Mouse (Mus musculus): ENCODE data around the gene Plcd3.

- TF ChIP-seq CTCF (IDR thresholded peaks at IDR 0.05; ENCODE audit: control insufficient read depth, insufficient read depth, insufficient read length) (no peak), USF1 (IDR thresholded peaks at IDR 0.05; ENCODE audit: low read depth) (no peak), MAX (IDR thresholded peaks at IDR 0.05) (no peak), MYOG (IDR thresholded peaks at IDR 0.05; ENCODE audit: control insufficient read depth, extremely low read depth, insufficient read length) (no peak), CEBPB (IDR thresholded peaks at IDR 0.05; ENCODE audit: low read depth) (no peak), MYOD1 (IDR thresholded peaks at IDR 0.05; ENCODE audit: control insufficient read depth, insufficient read length, low read depth) (no peak)
These were observed 27.3 kb downstream of the Plcd3 start for GRCm38 (mm10) chr11:103074121-103074650.
